Mouse (Mus musculus): ENCODE measurements around the gene Kctd10. TPM values are rescaled to one million over a fixed set of nuclear protein-coding genes. Genes with fewer than 3 reads are reported as not detected.

Kctd10 gene
- polyA plus RNA-seq, 1 experiment from 2014 or later = 82.4 TPM

- Histone ChIP-seq H3K9ac (replicated peaks; ENCODE audit: low read length) (no peak overlapping the region), H3K9me3 (ENCODE audit: control insufficient read depth, low read length) (no peaks in the 10 kb centered on the region), H3K4me2 (ENCODE audit: low read length) (no peak overlapping the region), H3K4me3 (replicated peaks; ENCODE audit: low read depth, low read length) (no peak overlapping the region), H3K27me3 (ENCODE audit: control insufficient read depth, insufficient read depth, low read length) (no peaks in the 10 kb centered on the region), H3K4me1 (ENCODE audit: control insufficient read depth, insufficient read depth, low read length) (no peaks in the 10 kb centered on the region), H3K36me3 (ENCODE audit: control insufficient read depth, insufficient read depth, low read length) (peaks cover 95% of the 10 kb centered on the region), H3K27ac (replicated peaks; ENCODE audit: low read depth, low read length) (no peak overlapping the region)
- 88% methylated on average over 9 of the region's 9 CpGs for WGBS
- DNase-seq (no peak), ATAC-seq (ENCODE audit: low FRiP score, low TSS enrichment) (no peak)
Observed at GRCm38 (mm10) chr5:114393169-114393568, 12.9 kb upstream of the Kctd10 start.

GRCm38 (mm10) chr5:114384448-114384847 lies 4.1 kb upstream of the Kctd10 start:
- Histone ChIP-seq H3K4me2 (ENCODE audit: low read length) (no peak overlapping the region), H3K36me3 (ENCODE audit: control insufficient read depth, insufficient read depth, low read length) (peaks cover 49% of the 10 kb centered on the region), H3K9ac (replicated peaks; ENCODE audit: low read length) (no peak overlapping the region), H3K27ac (replicated peaks; ENCODE audit: low read depth, low read length) (no peak overlapping the region), H3K9me3 (ENCODE audit: control insufficient read depth, low read length) (no peaks in the 10 kb centered on the region), H3K4me3 (replicated peaks; ENCODE audit: low read depth, low read length) (no peak overlapping the region), H3K27me3 (ENCODE audit: control insufficient read depth, insufficient read depth, low read length) (no peaks in the 10 kb centered on the region), H3K4me1 (ENCODE audit: control insufficient read depth, insufficient read depth, low read length) (peaks cover 11% of the 10 kb centered on the region)
- no peak for ATAC-seq (ENCODE audit: low FRiP score, low TSS enrichment)
- WGBS = 96% methylated on average over 8 of the region's 8 CpGs
- DNase-seq = no peak

DNA sequence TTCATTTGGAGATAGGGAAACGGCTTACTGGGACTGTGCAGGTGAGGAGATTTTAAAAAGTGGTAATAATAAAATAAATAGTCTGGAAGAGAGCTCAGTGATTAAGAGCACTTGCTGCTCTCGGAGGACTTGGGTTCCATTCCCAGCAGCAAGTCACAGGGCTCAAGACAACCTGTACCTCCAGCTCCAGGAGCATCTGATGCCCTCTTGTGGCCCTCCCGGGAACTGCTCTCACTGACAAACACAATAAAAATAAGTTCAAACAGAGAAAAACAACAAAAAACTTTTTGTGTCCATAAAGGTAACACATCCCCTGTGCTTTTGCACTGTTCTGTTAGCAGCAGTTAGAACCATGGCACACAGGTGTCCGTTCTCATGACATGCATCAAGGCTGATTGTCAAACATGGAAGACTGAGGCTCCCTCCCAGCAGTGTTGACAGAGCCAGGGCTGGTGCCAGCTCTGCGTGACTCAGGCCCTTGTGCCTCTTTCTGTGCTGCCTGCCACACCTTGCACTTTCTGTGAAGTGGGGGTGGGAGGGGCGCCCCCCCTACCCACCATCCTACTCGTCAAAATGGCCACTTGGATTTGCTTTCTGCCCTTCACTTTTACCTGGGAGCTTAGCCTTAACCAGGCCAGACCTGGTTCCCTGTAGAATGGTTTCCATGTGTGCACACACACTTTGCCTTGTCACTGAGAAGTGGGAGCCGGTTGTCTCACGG lies 3.0 kb upstream of the Kctd10 start:
- no peak overlapping the region for H3K4me2 ChIP-seq (ENCODE audit: low read length)
- H3K27ac ChIP-seq (replicated peaks; ENCODE audit: low read depth, low read length) = no peak overlapping the region
- peaks cover 38% of the 10 kb centered on the region for H3K36me3 ChIP-seq (ENCODE audit: control insufficient read depth, insufficient read depth, low read length)
- no peak overlapping the region for H3K4me3 ChIP-seq (replicated peaks; ENCODE audit: low read depth, low read length)
- no peak overlapping the region for H3K9ac ChIP-seq (replicated peaks; ENCODE audit: low read length)
- ATAC-seq (ENCODE audit: low FRiP score, low TSS enrichment) (no peak), DNase-seq (peak; percentile 56)
- no peaks in the 10 kb centered on the region for H3K27me3 ChIP-seq (ENCODE audit: control insufficient read depth, insufficient read depth, low read length)
- H3K9me3 ChIP-seq (ENCODE audit: control insufficient read depth, low read length) = no peaks in the 10 kb centered on the region
- WGBS = 79% methylated on average over 9 of the region's 9 CpGs
- peaks cover 15% of the 10 kb centered on the region for H3K4me1 ChIP-seq (ENCODE audit: control insufficient read depth, insufficient read depth, low read length)

DNA sequence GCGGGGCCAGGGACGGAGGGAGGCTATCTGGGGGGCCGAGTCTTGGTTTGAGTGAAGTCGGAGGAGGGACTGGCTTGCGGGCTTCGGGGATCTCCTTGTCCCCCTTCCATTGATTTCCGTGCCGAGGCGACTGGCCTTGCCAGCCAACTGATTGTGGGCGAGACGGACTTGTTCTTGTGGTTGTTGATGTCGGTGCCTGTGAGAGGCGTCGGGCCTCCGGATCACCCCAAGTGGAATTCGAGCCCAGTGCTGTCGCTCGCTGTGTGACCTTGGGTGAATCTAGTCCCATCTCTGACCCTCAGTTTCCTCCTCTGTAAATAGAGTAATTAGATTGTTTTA lies 674 bp upstream of the Kctd10 start:
- H3K9ac ChIP-seq (replicated peaks; ENCODE audit: low read length) = peak overlapping the region; percentile 84
- H3K27me3 ChIP-seq (ENCODE audit: control insufficient read depth, insufficient read depth, low read length) = no peaks in the 10 kb centered on the region
- WGBS = under 1% methylated on average over 18 of the region's 18 CpGs
- no peaks in the 10 kb centered on the region for H3K9me3 ChIP-seq (ENCODE audit: control insufficient read depth, low read length)
- peaks cover 19% of the 10 kb centered on the region for H3K36me3 ChIP-seq (ENCODE audit: control insufficient read depth, insufficient read depth, low read length)
- ATAC-seq (ENCODE audit: low FRiP score, low TSS enrichment) (no peak), DNase-seq (peak; percentile 33)
- H3K4me1 ChIP-seq (ENCODE audit: control insufficient read depth, insufficient read depth, low read length) = peaks cover 22% of the 10 kb centered on the region
- H3K27ac ChIP-seq (replicated peaks; ENCODE audit: low read depth, low read length) = peak overlapping the region; percentile 89
- peak overlapping the region; percentile 90 for H3K4me2 ChIP-seq (ENCODE audit: low read length)
- peak overlapping the region; percentile 62 for H3K4me3 ChIP-seq (replicated peaks; ENCODE audit: low read depth, low read length)

DNA sequence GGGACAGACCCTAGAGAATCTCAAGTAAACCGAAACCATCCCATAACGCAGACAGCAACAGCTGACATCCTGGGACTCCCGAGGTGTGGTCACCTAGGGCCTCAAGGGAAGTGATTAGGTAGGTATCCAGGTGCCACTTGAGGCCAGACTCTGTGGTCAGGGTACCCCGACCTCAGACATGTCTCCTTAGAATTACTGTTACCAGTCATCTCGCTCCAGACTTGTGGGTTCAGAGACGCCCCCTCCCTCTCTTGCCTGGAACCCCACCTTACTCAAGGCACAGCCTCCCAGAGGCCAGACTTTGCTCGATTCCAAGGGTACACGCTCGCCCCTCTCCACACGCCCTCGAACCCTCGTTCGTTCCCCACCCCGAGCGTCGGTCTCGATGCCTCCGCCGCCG lies 545 bp downstream of the Kctd10 start:
- H3K9me3 ChIP-seq (ENCODE audit: control insufficient read depth, low read length) = no peaks in the 10 kb centered on the region
- ATAC-seq (ENCODE audit: low FRiP score, low TSS enrichment) (peak; percentile 5; the same call in 1 of the 2 replicates), DNase-seq (no peak)
- H3K36me3 ChIP-seq (ENCODE audit: control insufficient read depth, insufficient read depth, low read length) = peaks cover 18% of the 10 kb centered on the region
- WGBS = 1% methylated on average over 20 of the region's 20 CpGs
- peak overlapping the region; percentile 62 for H3K4me3 ChIP-seq (replicated peaks; ENCODE audit: low read depth, low read length)
- H3K4me2 ChIP-seq (ENCODE audit: low read length) = peak overlapping the region; percentile 90
- H3K27ac ChIP-seq (replicated peaks; ENCODE audit: low read depth, low read length) = peak overlapping the region; percentile 89
- peaks cover 22% of the 10 kb centered on the region for H3K4me1 ChIP-seq (ENCODE audit: control insufficient read depth, insufficient read depth, low read length)
- H3K9ac ChIP-seq (replicated peaks; ENCODE audit: low read length) = peak overlapping the region; percentile 84
- H3K27me3 ChIP-seq (ENCODE audit: control insufficient read depth, insufficient read depth, low read length) = no peaks in the 10 kb centered on the region

- Histone ChIP-seq H3K27ac (replicated peaks; ENCODE audit: low read depth, low read length) (peak overlapping the region; percentile 89), H3K36me3 (ENCODE audit: control insufficient read depth, insufficient read depth, low read length) (peaks cover 20% of the 10 kb centered on the region), H3K9ac (replicated peaks; ENCODE audit: low read length) (peak overlapping the region; percentile 84), H3K4me2 (ENCODE audit: low read length) (peak overlapping the region; percentile 90), H3K4me1 (ENCODE audit: control insufficient read depth, insufficient read depth, low read length) (peaks cover 22% of the 10 kb centered on the region), H3K9me3 (ENCODE audit: control insufficient read depth, low read length) (no peaks in the 10 kb centered on the region), H3K4me3 (replicated peaks; ENCODE audit: low read depth, low read length) (peak overlapping the region; percentile 62), H3K27me3 (ENCODE audit: control insufficient read depth, insufficient read depth, low read length) (no peaks in the 10 kb centered on the region)
- DNase-seq = no peak
- WGBS = 34% methylated on average over 6 of the region's 6 CpGs
- ATAC-seq (ENCODE audit: low FRiP score, low TSS enrichment) = no peak
Observed at GRCm38 (mm10) chr5:114378936-114379335, 1.4 kb downstream of the Kctd10 start.

DNA sequence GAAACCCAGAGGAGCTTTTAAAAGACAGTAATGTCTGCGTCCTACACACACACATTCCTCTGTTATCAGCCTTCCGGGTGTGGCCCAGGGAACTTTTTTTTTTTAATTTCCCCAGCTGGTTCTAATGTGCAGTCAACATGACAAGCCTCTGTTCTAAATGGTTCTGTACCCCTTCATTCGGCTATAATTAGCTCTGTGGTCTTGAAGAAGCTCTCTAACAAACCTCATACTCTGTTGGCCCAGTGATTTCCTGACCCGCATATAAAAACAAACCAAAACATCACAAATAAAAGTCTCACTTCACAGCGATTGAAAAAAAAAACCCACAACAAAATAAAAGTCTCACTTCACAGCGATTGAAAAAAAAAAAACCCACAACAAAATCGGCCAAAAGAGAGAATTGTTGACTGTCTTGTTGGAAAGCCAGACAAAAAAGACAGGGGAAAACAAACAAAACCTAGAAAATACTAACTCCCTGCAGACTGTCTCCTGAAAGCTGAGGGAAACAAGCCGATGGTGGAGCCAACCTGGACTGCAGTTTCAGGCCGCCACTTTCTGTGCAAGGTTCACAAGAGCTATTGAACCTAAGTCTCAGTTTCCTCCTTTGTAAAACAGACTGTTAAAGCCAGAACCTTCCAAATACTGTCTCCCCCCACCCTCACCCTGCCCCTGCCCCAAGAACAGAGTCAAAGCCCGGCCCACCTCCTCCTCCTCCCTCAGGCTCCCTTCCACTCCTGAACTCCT lies 2.0 kb downstream of the Kctd10 start:
- no peak for ATAC-seq (ENCODE audit: low FRiP score, low TSS enrichment)
- 81% methylated on average over 10 of the region's 10 CpGs for WGBS

GRCm38 (mm10) chr5:114374409-114375213 lies 5.7 kb downstream of the Kctd10 start:
- H3K27ac ChIP-seq (replicated peaks; ENCODE audit: low read depth, low read length) = no peak overlapping the region
- DNase-seq (no peak), ATAC-seq (ENCODE audit: low FRiP score, low TSS enrichment) (no peak)
- peaks cover 12% of the 10 kb centered on the region for H3K4me1 ChIP-seq (ENCODE audit: control insufficient read depth, insufficient read depth, low read length)
- 92% methylated on average over 23 of the region's 23 CpGs for WGBS
- no peak overlapping the region for H3K9ac ChIP-seq (replicated peaks; ENCODE audit: low read length)
- no peak overlapping the region for H3K4me3 ChIP-seq (replicated peaks; ENCODE audit: low read depth, low read length)
- H3K4me2 ChIP-seq (ENCODE audit: low read length) = no peak overlapping the region
- peaks cover 62% of the 10 kb centered on the region for H3K36me3 ChIP-seq (ENCODE audit: control insufficient read depth, insufficient read depth, low read length)
- no peaks in the 10 kb centered on the region for H3K9me3 ChIP-seq (ENCODE audit: control insufficient read depth, low read length)
- no peaks in the 10 kb centered on the region for H3K27me3 ChIP-seq (ENCODE audit: control insufficient read depth, insufficient read depth, low read length)

More for the DNA sequence above, 2.0 kb downstream of the Kctd10 start:
- no peaks in the 10 kb centered on the region for H3K27me3 ChIP-seq (ENCODE audit: control insufficient read depth, insufficient read depth, low read length)
- H3K36me3 ChIP-seq (ENCODE audit: control insufficient read depth, insufficient read depth, low read length) = peaks cover 26% of the 10 kb centered on the region
- peak overlapping the region; percentile 62 for H3K4me3 ChIP-seq (replicated peaks; ENCODE audit: low read depth, low read length)
- H3K27ac ChIP-seq (replicated peaks; ENCODE audit: low read depth, low read length) = no peak overlapping the region
- no peak for DNase-seq
- no peaks in the 10 kb centered on the region for H3K9me3 ChIP-seq (ENCODE audit: control insufficient read depth, low read length)
- peak overlapping the region; percentile 84; the same call in 1 of the 2 replicates for H3K9ac ChIP-seq (replicated peaks; ENCODE audit: low read length)
- peak overlapping the region; percentile 90 for H3K4me2 ChIP-seq (ENCODE audit: low read length)
- H3K4me1 ChIP-seq (ENCODE audit: control insufficient read depth, insufficient read depth, low read length) = peaks cover 22% of the 10 kb centered on the region
